Mouse (Mus musculus): Measurements from ENCODE around the gene Ssxb2. TPM values are rescaled to one million over a fixed set of nuclear protein-coding genes. Genes with fewer than 3 reads are reported as not detected.
"Not testable (repeated sequence)": the region's sequence is repeated elsewhere in the genome, so short reads cannot be mapped to it uniquely, and the experiment has no call there.

Ssxb2 gene
- polyA plus RNA-seq (2015; fragmentation: Nextera tagmentation; extraction: Ambion mirVana): not detected in 2 replicates

GRCm38 (mm10) chrX:8461626-8462025 is at the start of gene Ssxb2:
TSS of gene Ssxb2 (minus strand) at chrX:8461726.
- H3K27ac ChIP-seq (ENCODE audit: low read length); H3K36me3 ChIP-seq (ENCODE audit: insufficient read depth, low read length); H3K9me3 ChIP-seq (ENCODE audit: low read length); H3K4me1 ChIP-seq (ENCODE audit: insufficient read depth, low read length); H3K4me2 ChIP-seq (replicated peaks; ENCODE audit: low read depth, low read length); H3K27me3 ChIP-seq (ENCODE audit: insufficient read depth, low read length); H3K4me3 ChIP-seq (ENCODE audit: low read length); ATAC-seq (ENCODE audit: low FRiP score, low TSS enrichment); H3K9ac ChIP-seq (replicated peaks; ENCODE audit: low read length): not testable (repeated sequence)
- WGBS: 75% methylated on average over 2 of the region's 2 CpGs

- not testable (repeated sequence) for H3K27me3 ChIP-seq (ENCODE audit: insufficient read depth, low read length); H3K4me1 ChIP-seq (ENCODE audit: insufficient read depth, low read length)
- WGBS: 18% methylated on average over 1 of the region's 1 CpGs
These were observed 48.5 kb downstream of the Ssxb2 start, which contains the start of gene Ssxb1 for GRCm38 (mm10) chrX:8413005-8413404. TSS of gene Ssxb1 (plus strand) at chrX:8413305.

More at GRCm38 (mm10) chrX:8413005-8413404, 48.5 kb downstream of the Ssxb2 start, which contains the start of gene Ssxb1:
- H3K9me3 ChIP-seq (ENCODE audit: low read length); H3K36me3 ChIP-seq (ENCODE audit: insufficient read depth, low read length); H3K4me2 ChIP-seq (replicated peaks; ENCODE audit: low read depth, low read length); ATAC-seq (ENCODE audit: low FRiP score, low TSS enrichment); H3K27ac ChIP-seq (ENCODE audit: low read length); H3K4me3 ChIP-seq (ENCODE audit: low read length); H3K9ac ChIP-seq (replicated peaks; ENCODE audit: low read length): not testable (repeated sequence)

Other genes with a start within 250 kb of the Ssxb2 start
- gene Ftsj1, start 209.3 kb downstream of the Ssxb2 start, polyA plus RNA-seq (2015; fragmentation: Nextera tagmentation; extraction: Ambion mirVana): 39.7 and 41.5 TPM in 2 replicates
- gene Slc38a5, start 190.6 kb downstream of the Ssxb2 start, polyA plus RNA-seq (2015; fragmentation: Nextera tagmentation; extraction: Ambion mirVana): 1.8 and 4.1 TPM in 2 replicates
- not detected in 2 replicates for gene Ssxb10, start 134.3 kb downstream of the Ssxb2 start, polyA plus RNA-seq (2015; fragmentation: Nextera tagmentation; extraction: Ambion mirVana)
- gene Ssxb9, start 94.7 kb downstream of the Ssxb2 start, polyA plus RNA-seq (2015; fragmentation: Nextera tagmentation; extraction: Ambion mirVana): not detected in 2 replicates
- gene Ssxb1, start 48.4 kb downstream of the Ssxb2 start, polyA plus RNA-seq (2015; fragmentation: Nextera tagmentation; extraction: Ambion mirVana): not detected in 2 replicates
- not detected in 2 replicates for gene Gm14459, start 63.2 kb upstream of the Ssxb2 start, polyA plus RNA-seq (2015; fragmentation: Nextera tagmentation; extraction: Ambion mirVana)
- gene Ssxb6, start 86.5 kb upstream of the Ssxb2 start, polyA plus RNA-seq (2015; fragmentation: Nextera tagmentation; extraction: Ambion mirVana): not detected in 2 replicates
- not detected in 2 replicates for gene Ssxb3, start 130.1 kb upstream of the Ssxb2 start, polyA plus RNA-seq (2015; fragmentation: Nextera tagmentation; extraction: Ambion mirVana)
- gene Ssxb8, start 229.1 kb upstream of the Ssxb2 start, polyA plus RNA-seq (2015; fragmentation: Nextera tagmentation; extraction: Ambion mirVana): not detected in 2 replicates